In genomic region chr1:176818763-176819162, GRCm38 (mm10) we compare ENCODE assay signal across 9 mouse cellular contexts. TPM values are rescaled to one million over a fixed set of nuclear protein-coding genes. Genes with fewer than 3 reads are reported as not detected.
A peak's percentile ranks its signal among the peaks of the same experiment; 100 is the strongest.
DNase-seq lines count a peak whose midpoint lies in the region; ATAC-seq and TF ChIP-seq lines count a peak whose summit lies in the region.
"Had no signal": no experiment of that assay in that cellular context is flagged by ENCODE, and none has a peak within 500 bp of the region (broad histone marks: within the 10 kb centered on the region; RNA-seq: fewer than 3 reads in every experiment).

No protein-coding gene starts in this region.

- H3K27me3 ChIP-seq in heart, embryonic 12.5 days (replicated peaks): no peaks in the 10 kb centered on the region
- H3K27me3 ChIP-seq: limb, embryonic 12.5 days had no signal

- H3K4me3 ChIP-seq in heart, embryonic 12.5 days: no peak overlapping the region
- H3K4me3 ChIP-seq in lung, adult 2 months (replicated peaks; ENCODE audit: extremely low read depth, low read depth, low read length): peak overlapping the region; percentile 3
- H3K4me3 ChIP-seq: limb, embryonic 12.5 days had no signal

- no peaks in the 10 kb centered on the region for H3K36me3 ChIP-seq in heart, embryonic 12.5 days
- H3K36me3 ChIP-seq: limb, embryonic 12.5 days had no signal

- 31% methylated on average over 6 of the region's 6 CpGs for WGBS in heart, embryonic 12.5 days
- WGBS in lung, adult 2 months: 22% methylated on average over 6 of the region's 6 CpGs

- peaks cover 40% of the 10 kb centered on the region for H3K4me1 ChIP-seq in heart, embryonic 12.5 days (replicated peaks)
- peaks cover 3% of the 10 kb centered on the region for H3K4me1 ChIP-seq in lung, adult 2 months (ENCODE audit: control insufficient read depth, insufficient read depth, low read length)

- peak overlapping the region; percentile 14 for H3K27ac ChIP-seq in heart, embryonic 12.5 days (ENCODE audit: poor library complexity, severe bottlenecking)
- H3K27ac ChIP-seq: limb, embryonic 12.5 days had no signal

- ATAC-seq in heart, embryonic 12.5 days (ENCODE audit: insufficient number of reproducible peaks, low FRiP score): no peak

- H3K9me3 ChIP-seq in heart, embryonic 12.5 days (replicated peaks): no peaks in the 10 kb centered on the region
- H3K9me3 ChIP-seq: limb, embryonic 12.5 days had no signal

- DNase-seq in 416B (ENCODE audit: low read depth) (peak; percentile 79), adipocyte (ENCODE audit: low spot score) (peak; percentile 94)
- peak; percentile 34 for DNase-seq in lung, adult 2 months
- no peak for DNase-seq in retina, embryonic 14.5 days (ENCODE audit: low spot score)
- no peak for DNase-seq in embryo, embryonic 10.5 days (ENCODE audit: low spot score)
- no peak for DNase-seq in left cerebral cortex, adult 8-10 months (ENCODE audit: low spot score in 2 of 2)
- no peak for DNase-seq in frontal cortex, postnatal 25 days (ENCODE audit: low spot score in 2 of 2)

- no peak for TF ChIP-seq POLR2A in lung, adult 2 months (IDR thresholded peaks at IDR 0.05; ENCODE audit: borderline replicate concordance, extremely low read depth, low read depth, low read length)

- no peak overlapping the region for H3K4me2 ChIP-seq in heart, embryonic 12.5 days
- H3K4me2 ChIP-seq: limb, embryonic 12.5 days had no signal

- H3K9ac ChIP-seq in heart, embryonic 12.5 days: no peak overlapping the region
- H3K9ac ChIP-seq: limb, embryonic 12.5 days had no signal

- no peak for TF ChIP-seq CTCF in lung, adult 2 months (IDR thresholded peaks at IDR 0.05; ENCODE audit: insufficient read depth, low read length)

RNA-seq across cellular contexts. Expression of gene Sdccag8, which starts 4.3 kb away (rescaled TPM):
- polyA plus RNA-seq in heart, embryonic 12.5 days (2016; fragmentation: Nextera tagmentation; extraction: Ambion mirVana): 9.0 and 10.0 TPM in 2 replicates
- 3.2 and 3.9 TPM in 2 replicates for polyA plus RNA-seq in lung, adult 2 months (2012; rRNA removed)
- total RNA-seq in left cerebral cortex, adult 8-10 months (2022): 10 to 100 TPM; 14.8 to 17.9 (median 15.0) TPM

RNA-seq across cellular contexts. Expression of gene Cep170, which starts 4.9 kb away (rescaled TPM):
- polyA plus RNA-seq in heart, embryonic 12.5 days (2016; fragmentation: Nextera tagmentation; extraction: Ambion mirVana): 29.6 and 33.1 TPM in 2 replicates
- polyA plus RNA-seq in lung, adult 2 months (2012; rRNA removed): 6.4 and 11.6 TPM in 2 replicates
- total RNA-seq in left cerebral cortex, adult 8-10 months (2022): 100 to 1,000 TPM in 2 of 4 experiments, 10 to 100 TPM in 2; 92.7 to 114 (median 103) TPM

Comparison
In these comparisons a context has a peak if more than half of its experiments do, and no peak if none do; other contexts are left out.
1. DNase-seq: peak in 416B (single experiment), adipocyte (single experiment) and lung, adult 2 months (single experiment); none in retina, embryonic 14.5 days (single experiment), embryo, embryonic 10.5 days (single experiment), left cerebral cortex, adult 8-10 months (0 of 2) and frontal cortex, postnatal 25 days (0 of 2).